Mouse (Mus musculus) left cerebral cortex, postnatal 10 days (tissue): ENCODE measurements around the gene Gm11437. TPM values are rescaled to one million over a fixed set of nuclear protein-coding genes. Genes with fewer than 3 reads are reported as not detected.
A peak's percentile ranks its signal among the peaks of the same experiment; 100 is the strongest.

Experiments
- DNase-seq, 2 experiments: peaks; one replicate each; pipeline ENCODE4 v3.0.0; 2021 to 2022; ENCODE audit warnings: low spot score in 2 of 2, mixed read lengths in 1 of 2; ENCODE audit errors: extremely low spot score in 1 of 2
- intact Hi-C: fragments of 180-260 bp; cut with DNase I; formaldehyde crosslinking; loops from one replicate; pipeline ENCODE4 v1.15.1; 2025
- total RNA-seq, 2 experiments: library from RNA; stranded (reverse); gene quantifications; 2 replicates each; pipeline ENCODE4 v1.2.3; 2021

The Gm11437 gene
- total RNA-seq, result not detected

- no peak for DNase-seq
- intact Hi-C loops, result no loop called here
Observed at GRCm38 (mm10) chr11:84167046-84167526, at the start of gene Gm11437. Gm11437 (minus strand) TSS chr11:84167476.

- intact Hi-C loops, result no loop called here
- no peak for DNase-seq
Observed at GRCm38 (mm10) chr11:84210876-84211275, 43.6 kb upstream of the Gm11437 start.

GRCm38 (mm10) chr11:84205776-84206175 lies 38.5 kb upstream of the Gm11437 start:
- intact Hi-C loops, result no loop called here
- DNase-seq, result no peak

GRCm38 (mm10) chr11:84197607-84198402 lies 30.5 kb upstream of the Gm11437 start:
- intact Hi-C loops, result no loop called here
- no peak for DNase-seq

- DNase-seq, result no peak
- intact Hi-C loops, result no loop called here
Observed at GRCm38 (mm10) chr11:84194751-84195150, 27.5 kb upstream of the Gm11437 start.

GRCm38 (mm10) chr11:84193249-84193648 lies 26.0 kb upstream of the Gm11437 start:
- intact Hi-C loops, result no loop called here
- DNase-seq, result no peak

- intact Hi-C loops, result no loop called here
- no peak for DNase-seq
Observed at GRCm38 (mm10) chr11:84190581-84191233, 23.4 kb upstream of the Gm11437 start.

GRCm38 (mm10) chr11:84188530-84188929 lies 21.3 kb upstream of the Gm11437 start:
- intact Hi-C loops, result no loop called here

GRCm38 (mm10) chr11:84181286-84181685 lies 14.0 kb upstream of the Gm11437 start:
- intact Hi-C loops, result no loop called here
- no peak for DNase-seq

More at GRCm38 (mm10) chr11:84188530-84188929, 21.3 kb upstream of the Gm11437 start:
- no peak for DNase-seq

- intact Hi-C loops, result loop anchor here (5.0 kb wide), 1 partner anchor 48 kb away; no protein-coding TSS in a partner anchor
- DNase-seq, result peak; percentile 70 to 80
Observed at GRCm38 (mm10) chr11:84179954-84180598, 12.8 kb upstream of the Gm11437 start.

GRCm38 (mm10) chr11:84179226-84179953 lies 12.1 kb upstream of the Gm11437 start:
- intact Hi-C loops, result loop anchor here (5.0 kb wide), 1 partner anchor 47 kb away; no protein-coding TSS in a partner anchor
- DNase-seq, result peak; percentile 90 to 99

GRCm38 (mm10) chr11:84178571-84178970 lies 11.3 kb upstream of the Gm11437 start:
- intact Hi-C loops, result loop anchor here (5.0 kb wide), 1 partner anchor 46 kb away; no protein-coding TSS in a partner anchor
- no peak for DNase-seq

- no peak for DNase-seq
- intact Hi-C loops, result no loop called here
Observed at GRCm38 (mm10) chr11:84172539-84173435, 5.5 kb upstream of the Gm11437 start.

- intact Hi-C loops, result no loop called here
Observed at GRCm38 (mm10) chr11:84168701-84169288, 1.5 kb upstream of the Gm11437 start.

GRCm38 (mm10) chr11:84164561-84164960 lies 2.7 kb downstream of the Gm11437 start:
- intact Hi-C loops, result no loop called here
- DNase-seq, result no peak

More at GRCm38 (mm10) chr11:84168701-84169288, 1.5 kb upstream of the Gm11437 start:
- DNase-seq, result peak; percentile 44 to 46

- intact Hi-C loops, result no loop called here
- no peak for DNase-seq
Observed at GRCm38 (mm10) chr11:84164123-84164522, 3.2 kb downstream of the Gm11437 start.

GRCm38 (mm10) chr11:84156535-84157262 lies 10.6 kb downstream of the Gm11437 start:
- intact Hi-C loops, result no loop called here
- DNase-seq, result no peak
